Mouse (Mus musculus): ENCODE data around the gene Prr5.

The Prr5 gene

DNA sequence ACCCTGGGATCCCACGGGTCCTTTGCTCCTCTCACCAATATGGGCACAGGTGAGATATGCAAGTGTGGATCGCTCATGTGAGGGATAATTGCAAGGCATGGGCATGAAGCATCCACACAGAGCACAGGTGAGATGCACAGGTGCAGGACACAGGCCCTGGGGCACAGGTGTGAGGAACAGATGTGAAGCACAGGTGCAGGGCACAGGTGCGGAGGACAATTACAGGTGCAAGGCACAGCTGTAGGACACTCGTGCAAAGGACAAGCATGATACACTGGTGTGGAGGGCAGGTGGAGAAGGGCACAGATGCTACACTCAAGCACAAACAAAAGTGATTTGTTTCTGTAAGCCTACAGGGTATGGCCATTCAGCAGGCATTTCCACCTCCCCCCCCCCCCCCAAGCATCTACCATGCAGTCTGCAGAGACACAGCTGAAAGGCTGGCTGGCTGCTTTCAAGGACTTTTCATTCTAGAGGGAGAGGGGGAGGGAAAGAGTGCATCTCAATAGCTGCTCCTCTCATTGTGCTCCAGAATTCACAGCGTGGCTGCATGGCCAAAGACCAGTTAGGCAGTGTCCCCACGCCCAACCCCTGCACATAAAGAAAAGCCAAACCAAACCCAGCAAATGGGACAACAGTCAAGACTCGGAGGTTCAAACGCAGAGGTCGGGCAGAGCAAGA lies 11.9 kb upstream of the Prr5 start:
- in situ Hi-C loops (cut with MboI, MseI), result no loop called here

DNA sequence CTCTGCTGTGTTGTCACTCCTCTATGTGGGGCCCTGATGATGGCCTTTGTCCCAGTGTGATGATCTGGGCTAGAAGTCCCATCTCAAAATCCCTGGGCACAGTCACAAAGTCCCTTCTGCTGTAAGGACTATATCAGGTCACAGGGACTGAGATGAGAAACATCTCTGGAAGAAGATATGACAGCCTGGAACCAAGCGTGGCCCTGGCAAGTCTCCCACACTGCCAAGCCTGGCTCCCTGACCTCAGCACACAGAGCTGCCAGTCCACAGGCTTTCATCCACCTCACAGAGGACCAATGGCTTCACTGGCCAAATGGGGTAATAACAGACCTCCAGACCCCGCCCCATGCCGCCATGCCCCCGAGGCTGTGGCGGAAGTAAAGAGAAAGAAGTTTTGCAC lies 10.8 kb upstream of the Prr5 start:
- in situ Hi-C loops (cut with MboI, MseI), result no loop called here

- in situ Hi-C loops (cut with MboI, MseI), result no loop called here
These were observed 9.6 kb upstream of the Prr5 start for GRCm38 (mm10) chr15:84659856-84660255.

- in situ Hi-C loops (cut with MboI, MseI), result no loop called here
These were observed 8.1 kb upstream of the Prr5 start for GRCm38 (mm10) chr15:84661274-84661673.

DNA sequence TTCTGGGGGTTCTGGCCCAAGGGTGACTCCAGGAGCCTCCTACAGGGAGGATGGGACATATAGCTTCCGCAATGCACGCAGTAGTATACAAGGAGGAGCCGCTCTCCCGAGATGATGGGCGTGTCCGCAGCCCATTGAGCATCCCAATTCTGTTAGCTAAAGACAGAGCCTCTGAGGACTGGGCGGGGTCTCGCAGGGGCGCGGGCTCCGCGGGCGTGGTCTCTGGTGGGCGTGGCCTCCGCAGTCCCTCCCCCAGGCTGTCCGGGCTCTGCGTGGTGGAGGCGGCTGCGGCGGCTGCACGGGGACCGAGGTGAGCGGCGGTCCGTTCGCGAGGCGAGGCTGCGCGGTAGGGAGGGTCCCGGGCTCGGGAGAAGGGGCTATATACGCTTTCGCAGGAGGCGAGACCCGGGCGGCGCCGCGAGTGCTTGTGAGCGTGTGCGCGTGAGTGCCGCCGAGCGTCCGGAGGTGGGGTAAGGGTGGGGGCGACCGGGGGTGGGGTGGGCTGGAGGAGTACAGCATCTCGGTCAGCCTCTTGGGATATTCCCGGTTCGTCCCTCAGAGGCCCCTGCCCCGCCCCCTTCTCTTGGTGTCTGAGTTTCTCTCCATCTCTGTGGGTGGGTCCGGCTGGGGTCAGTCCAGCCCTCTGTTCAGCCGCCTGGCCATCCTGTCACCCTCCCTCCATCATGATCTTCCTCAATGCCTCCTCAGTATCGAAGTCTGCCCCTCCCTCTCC lies 6.3 kb upstream of the Prr5 start:
- in situ Hi-C loops (cut with MboI, MseI), result no loop called here

DNA sequence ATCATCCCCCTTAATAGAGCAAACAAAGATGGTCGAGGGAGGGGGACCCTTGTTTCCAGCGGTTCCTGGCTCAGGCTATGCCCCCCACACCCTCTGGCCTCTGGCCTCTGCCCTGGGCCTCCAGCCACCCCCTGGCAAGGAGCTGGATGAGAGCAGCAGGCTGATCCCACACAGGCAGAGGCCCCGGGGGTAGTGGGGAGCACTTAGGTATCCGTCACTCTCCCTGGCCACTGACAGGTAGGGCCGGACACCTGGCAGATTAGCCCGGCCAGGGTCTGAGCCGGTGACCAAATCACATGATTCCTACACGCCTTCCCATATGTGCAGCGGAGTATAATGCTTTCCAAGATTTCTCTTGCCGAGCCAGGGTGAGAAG lies 5.7 kb upstream of the Prr5 start:
- in situ Hi-C loops (cut with MboI, MseI), result no loop called here

- in situ Hi-C loops (cut with MboI, MseI), result no loop called here
These were observed 4.6 kb upstream of the Prr5 start for GRCm38 (mm10) chr15:84664542-84665460.

GRCm38 (mm10) chr15:84665662-84666061 lies 3.8 kb upstream of the Prr5 start:
- in situ Hi-C loops (cut with MboI, MseI), result no loop called here

DNA sequence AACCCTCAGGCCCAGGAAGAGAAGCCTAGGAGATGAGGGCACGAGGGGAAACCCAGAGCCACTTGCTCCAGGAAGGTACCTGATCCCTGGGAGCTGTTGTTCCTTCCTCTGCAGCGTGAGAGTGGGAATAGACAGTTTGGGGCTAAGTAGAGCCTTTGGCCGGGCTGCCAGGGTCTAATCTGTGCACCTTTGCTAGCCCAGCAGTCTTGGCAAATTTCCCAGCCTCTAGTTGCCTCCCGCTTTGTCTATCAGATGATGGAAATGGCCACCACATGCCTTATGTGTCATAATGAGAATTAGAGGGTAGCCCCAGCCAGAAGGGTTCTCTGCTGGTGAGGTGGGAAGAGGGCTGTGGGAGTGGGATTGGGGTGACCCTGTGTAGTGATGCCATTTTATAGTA lies 3.4 kb upstream of the Prr5 start:
- in situ Hi-C loops (cut with MboI, MseI), result no loop called here

DNA sequence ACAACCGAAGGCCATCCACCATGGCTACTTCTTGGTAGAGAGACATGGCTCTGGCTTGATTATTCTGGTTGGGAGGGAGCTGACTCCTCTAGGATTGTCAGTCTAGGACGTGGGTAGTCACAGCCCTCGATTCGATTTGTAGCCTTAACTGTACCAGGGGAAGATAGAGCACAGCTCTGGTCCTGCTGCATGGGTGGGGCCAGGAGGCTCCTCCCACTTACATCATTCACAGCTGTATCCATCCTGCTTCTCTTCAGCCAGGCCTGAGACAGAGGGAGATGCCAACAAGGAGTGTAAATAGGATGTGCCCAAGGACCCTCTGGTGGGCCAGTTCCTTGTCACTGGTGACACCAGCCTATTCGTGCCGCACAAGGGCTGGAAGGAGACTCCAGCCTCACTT lies 1.8 kb upstream of the Prr5 start:
- in situ Hi-C loops (cut with MboI, MseI), result no loop called here

DNA sequence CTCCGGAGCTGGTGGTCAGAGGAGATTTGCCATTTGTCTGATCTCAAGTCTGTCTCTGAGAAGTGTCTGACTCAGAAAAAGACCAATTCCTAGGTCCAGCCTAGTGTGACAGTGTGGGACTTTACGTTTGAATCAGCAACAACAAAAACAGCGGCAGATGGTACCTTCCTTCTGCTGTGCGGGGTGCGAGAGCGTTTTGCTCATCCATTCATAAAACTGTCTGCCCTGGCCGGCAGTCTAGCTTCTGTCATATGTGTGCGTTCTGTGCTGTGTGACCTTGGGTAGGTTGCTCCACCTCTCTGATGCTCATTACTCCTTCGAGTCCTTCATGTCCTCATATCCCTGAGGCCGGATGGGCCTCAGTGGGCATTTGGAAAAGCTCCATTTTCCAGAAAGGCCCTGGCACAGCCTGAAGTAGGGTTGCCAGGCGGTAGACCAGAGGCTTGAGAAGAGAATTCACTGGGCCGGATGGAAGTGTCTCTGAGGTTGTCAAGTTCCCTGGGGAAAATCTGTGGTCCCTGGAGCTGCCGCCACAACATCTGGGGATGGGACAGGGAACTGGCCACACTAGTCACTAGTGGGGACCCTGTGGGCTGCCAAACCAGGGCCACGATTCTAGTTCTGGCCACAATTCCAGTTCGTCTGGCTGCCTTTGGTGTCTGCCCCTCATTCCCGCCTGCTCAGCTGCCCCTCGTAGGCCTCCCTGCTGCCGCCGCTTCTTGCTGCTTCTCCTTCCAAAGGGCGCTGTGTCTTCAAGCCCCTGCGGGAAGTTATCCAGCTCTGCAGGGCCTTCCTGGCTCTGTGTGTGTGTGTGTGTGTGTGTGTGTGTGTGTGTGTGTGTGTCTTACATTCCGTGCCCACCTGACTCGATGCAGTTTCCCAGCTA lies 594 bp downstream of the Prr5 start:
- in situ Hi-C loops (cut with MboI, MseI), result no loop called here

DNA sequence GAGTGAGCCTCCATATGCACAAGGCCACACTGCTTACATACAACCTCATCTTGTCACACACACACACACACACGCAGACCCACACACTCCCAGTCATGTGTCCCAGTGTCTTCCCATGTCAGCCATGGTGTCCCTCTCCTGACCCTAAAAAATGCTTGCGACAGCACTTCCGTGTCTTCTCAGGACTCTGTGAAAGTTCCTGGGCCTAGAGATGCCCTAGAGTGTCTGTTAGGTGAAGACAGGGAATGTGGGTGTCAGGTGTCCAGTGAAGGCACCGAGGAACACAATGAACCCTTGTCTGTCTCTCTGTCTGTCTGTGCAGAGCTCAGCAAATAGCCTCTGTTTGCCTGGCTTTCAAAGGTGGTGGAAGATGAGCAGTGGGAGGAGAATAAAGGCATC lies 1.2 kb downstream of the Prr5 start:
- in situ Hi-C loops (cut with MboI, MseI), result no loop called here

DNA sequence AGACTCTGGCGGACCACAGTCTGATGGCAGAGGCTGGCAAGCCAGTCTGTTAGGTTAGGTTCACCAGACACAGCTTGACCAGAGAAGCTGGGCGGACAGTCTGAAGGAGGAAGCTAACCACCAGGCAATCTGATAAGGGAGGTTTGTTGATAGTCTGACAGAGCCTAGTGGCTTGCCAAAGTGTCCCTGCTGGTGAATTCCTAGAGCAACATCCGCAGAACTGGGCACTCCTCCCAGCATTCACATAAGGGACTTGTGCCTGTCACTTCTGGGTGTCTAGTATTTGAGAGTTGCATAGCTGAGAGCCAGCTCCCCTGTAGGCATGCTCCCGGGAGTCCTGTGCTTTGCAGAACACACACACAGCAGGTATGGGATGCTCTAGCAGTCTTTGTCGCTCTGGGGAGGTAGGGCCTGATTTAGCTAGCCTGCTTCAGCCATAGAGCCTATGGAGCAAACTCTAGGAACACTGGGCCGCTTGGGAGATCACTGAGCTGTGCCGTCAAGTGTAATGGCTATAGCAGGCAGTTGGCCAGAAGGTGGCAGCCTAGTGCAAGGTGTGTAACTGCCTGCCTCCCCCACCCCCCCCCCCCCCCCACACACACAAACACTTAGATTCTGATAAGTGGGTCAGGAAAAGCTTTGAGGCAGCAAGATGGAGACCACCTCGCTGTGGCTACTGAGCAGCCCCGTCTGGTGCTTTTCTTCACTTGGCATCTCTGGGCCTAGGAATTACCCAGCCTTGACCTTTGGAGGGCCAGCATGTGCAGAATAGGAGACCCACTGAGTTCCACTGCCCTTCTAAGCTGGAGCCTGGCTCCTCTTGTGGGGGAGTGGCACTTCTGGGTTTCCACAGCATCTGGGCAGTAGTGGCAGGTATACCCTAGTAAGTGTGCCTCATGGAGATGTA lies 2.2 kb downstream of the Prr5 start:
- in situ Hi-C loops (cut with MboI, MseI), result no loop called here

- in situ Hi-C loops (cut with MboI, MseI), result no loop called here
These were observed 2.8 kb downstream of the Prr5 start for GRCm38 (mm10) chr15:84672308-84672615.

- in situ Hi-C loops (cut with MboI, MseI), result no loop called here
These were observed 3.2 kb downstream of the Prr5 start for GRCm38 (mm10) chr15:84672616-84673015.

GRCm38 (mm10) chr15:84674329-84675067 lies 5.1 kb downstream of the Prr5 start:
- in situ Hi-C loops (cut with MboI, MseI), result no loop called here

- in situ Hi-C loops (cut with MboI, MseI), result no loop called here
These were observed 5.9 kb downstream of the Prr5 start for GRCm38 (mm10) chr15:84675317-84675716.

GRCm38 (mm10) chr15:84677943-84678342 lies 8.5 kb downstream of the Prr5 start:
- in situ Hi-C loops (cut with MboI, MseI), result no loop called here

- in situ Hi-C loops (cut with MboI, MseI), result no loop called here
These were observed 9.7 kb downstream of the Prr5 start for GRCm38 (mm10) chr15:84679090-84679489.

- in situ Hi-C loops (cut with MboI, MseI), result no loop called here
These were observed 10.4 kb downstream of the Prr5 start for GRCm38 (mm10) chr15:84679794-84680193.

Data from regulatory T cell (primary cell).